Mouse (Mus musculus): ENCODE results near the gene Ngdn.
A peak's percentile ranks its signal among the peaks of the same experiment; 100 is the strongest.

- TF ChIP-seq CTCF (IDR thresholded peaks at IDR 0.05; ENCODE audit: low read depth) (no peak), EP300 (IDR thresholded peaks at IDR 0.05; ENCODE audit: low read depth) (0 out of 2 replicates have a peak, but pooled peaks have one; percentile 21)
Observed at GRCm38 (mm10) chr14:55055167-55055834, 40.0 kb downstream of the Ngdn start.
